Mouse (Mus musculus): Measurements from ENCODE around the gene Npc1l1. TPM values are rescaled to one million over a fixed set of nuclear protein-coding genes. Genes with fewer than 3 reads are reported as not detected.

Npc1l1 gene
- total and polyA plus RNA-seq, 3 experiments = 0.10 TPM; not detected in 2

DNA sequence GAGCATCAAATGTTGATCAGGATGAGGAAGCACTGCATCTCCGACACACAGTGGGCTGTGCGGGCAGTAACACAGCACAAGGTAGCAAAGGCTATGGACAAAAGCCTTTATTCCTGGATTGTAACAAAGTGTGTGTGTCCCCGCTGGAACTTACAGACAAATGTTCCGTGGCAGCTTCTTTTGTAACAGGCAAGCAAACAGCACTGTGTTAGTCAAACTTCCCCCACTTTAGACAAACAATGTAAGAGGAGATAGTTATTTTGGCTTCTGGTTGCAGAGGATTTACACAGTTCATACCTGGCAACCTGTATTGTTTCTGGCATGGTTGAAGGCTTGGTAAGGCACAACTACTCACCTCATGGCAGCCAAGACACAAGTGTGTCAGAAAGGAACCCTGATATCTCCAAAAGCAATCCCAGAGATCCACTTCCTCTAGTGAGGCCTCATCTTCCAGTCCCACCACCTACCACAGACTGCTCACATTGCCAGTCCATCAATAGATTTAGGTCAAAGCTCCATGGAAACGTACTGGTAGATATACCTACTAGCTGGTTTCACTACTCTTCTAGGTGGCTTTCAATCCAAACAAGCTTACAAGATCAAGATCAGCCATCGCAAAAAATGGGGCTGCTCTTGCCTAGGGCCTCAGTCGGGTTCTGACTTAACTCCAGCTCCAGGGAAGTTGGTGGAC, 64.4 kb downstream of the Npc1l1 start:
- Histone ChIP-seq H3K36me3 (ENCODE audit: control insufficient read depth in 1 of 2, insufficient read depth in 2 of 2, low read length in 2 of 2) (peaks cover 0 to 5% of the 10 kb centered on the region in 2 experiments; a peak in 2 of 4 replicates), H3K4me1 (ENCODE audit: control insufficient read depth in 1 of 2, insufficient read depth in 2 of 2, low read length in 2 of 2) (no peaks in the 10 kb centered on the region), H3K27ac (ENCODE audit: control insufficient read depth, low read depth, low read length) (no peak overlapping the region), H3K4me3 (ENCODE audit: control insufficient read depth in 1 of 2, insufficient read depth in 1 of 2, low read depth in 2 of 2, low read length in 2 of 2) (no peak overlapping the region), H3K9ac (ENCODE audit: control insufficient read depth, low read depth, low read length, poor library complexity, severe bottlenecking) (no peak overlapping the region), H3K27me3 (ENCODE audit: control insufficient read depth in 1 of 2, insufficient read depth in 2 of 2, low read length in 2 of 2) (no peaks in the 10 kb centered on the region), H3K79me2 (ENCODE audit: control insufficient read depth, insufficient read depth, low read length, poor library complexity) (peaks cover 25% of the 10 kb centered on the region), H3K9me3 (replicated peaks; ENCODE audit: insufficient read depth, low read length) (no peaks in the 10 kb centered on the region)
- TF ChIP-seq CTCF (IDR thresholded peaks at IDR 0.05 in 2 of 3, conservative IDR thresholded peaks at IDR 0.05 in 1 of 3; ENCODE audit: control insufficient read depth in 1 of 3, insufficient read depth in 1 of 3, low read depth in 2 of 3, low read length in 3 of 3, poor library complexity in 1 of 3, severe bottlenecking in 1 of 3) (no peak), POLR2AphosphoS5 (IDR thresholded peaks at IDR 0.05; ENCODE audit: borderline replicate concordance, low read depth, low read length) (no peak), MAZ (IDR thresholded peaks at IDR 0.05; ENCODE audit: low read depth, low read length) (no peak), SMC3 (IDR thresholded peaks at IDR 0.05; ENCODE audit: low read depth, low read length) (no peak), TAL1 (IDR thresholded peaks at IDR 0.05; ENCODE audit: low read length) (no peak), UBTF (IDR thresholded peaks at IDR 0.05; ENCODE audit: borderline replicate concordance, insufficient read depth, low read depth, low read length) (no peak), E2F4 (IDR thresholded peaks at IDR 0.05; ENCODE audit: borderline replicate concordance, low read depth, low read length) (no peak), ETS1 (IDR thresholded peaks at IDR 0.05; ENCODE audit: low read depth, low read length) (no peak), TCF12 (IDR thresholded peaks at IDR 0.05; ENCODE audit: low read depth, low read length) (no peak), CHD1 (IDR thresholded peaks at IDR 0.05; ENCODE audit: low read depth, low read length) (no peak), ELF1 (IDR thresholded peaks at IDR 0.05; ENCODE audit: low read depth, low read length) (no peak), ZMIZ1 (IDR thresholded peaks at IDR 0.05; ENCODE audit: low read depth, low read length) (no peak), GABPA (IDR thresholded peaks at IDR 0.05; ENCODE audit: low read depth, low read length) (no peak)
- no peak for DNase-seq (ENCODE audit: low read depth, low spot score)

DNA sequence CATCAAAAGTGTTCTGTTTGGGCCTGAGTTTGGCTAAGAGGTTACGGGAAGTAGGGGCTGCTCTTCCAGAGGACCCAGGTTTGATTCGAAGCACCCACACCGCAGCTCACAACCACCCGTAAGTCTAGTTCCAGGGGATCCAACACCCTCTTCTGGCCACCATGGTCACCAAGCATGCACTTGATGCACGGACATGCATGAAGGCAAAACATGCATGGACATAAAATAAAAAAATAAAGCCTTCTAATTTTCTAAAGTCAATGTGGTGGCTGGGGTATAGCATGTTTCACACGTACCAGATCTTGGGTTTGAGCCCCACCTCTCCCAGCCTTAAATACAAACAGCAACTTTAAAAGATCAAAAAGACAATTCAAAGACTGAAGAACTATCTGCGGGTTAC, 65.2 kb downstream of the Npc1l1 start:
- Histone ChIP-seq H3K4me1 (ENCODE audit: control insufficient read depth in 1 of 2, insufficient read depth in 2 of 2, low read length in 2 of 2) (no peaks in the 10 kb centered on the region), H3K27ac (ENCODE audit: control insufficient read depth, low read depth, low read length) (no peak overlapping the region), H3K9ac (ENCODE audit: control insufficient read depth, low read depth, low read length, poor library complexity, severe bottlenecking) (no peak overlapping the region), H3K27me3 (ENCODE audit: control insufficient read depth in 1 of 2, insufficient read depth in 2 of 2, low read length in 2 of 2) (no peaks in the 10 kb centered on the region), H3K4me3 (ENCODE audit: control insufficient read depth in 1 of 2, insufficient read depth in 1 of 2, low read depth in 2 of 2, low read length in 2 of 2) (no peak overlapping the region), H3K9me3 (replicated peaks; ENCODE audit: insufficient read depth, low read length) (no peaks in the 10 kb centered on the region), H3K79me2 (ENCODE audit: control insufficient read depth, insufficient read depth, low read length, poor library complexity) (peaks cover 24% of the 10 kb centered on the region), H3K36me3 (ENCODE audit: control insufficient read depth in 1 of 2, insufficient read depth in 2 of 2, low read length in 2 of 2) (peaks cover 0 to 5% of the 10 kb centered on the region in 2 experiments; a peak in 2 of 4 replicates)
- no peak for TF ChIP-seq UBTF (IDR thresholded peaks at IDR 0.05; ENCODE audit: borderline replicate concordance, insufficient read depth, low read depth, low read length)
- TF ChIP-seq MYC (IDR thresholded peaks at IDR 0.05; ENCODE audit: low read depth, low read length) = no peak
- TF ChIP-seq MAZ (IDR thresholded peaks at IDR 0.05; ENCODE audit: low read depth, low read length) = no peak
- no peak for TF ChIP-seq POLR2AphosphoS5 (IDR thresholded peaks at IDR 0.05; ENCODE audit: borderline replicate concordance, low read depth, low read length)
- no peak for TF ChIP-seq ETS1 (IDR thresholded peaks at IDR 0.05; ENCODE audit: low read depth, low read length)
- DNase-seq (ENCODE audit: low read depth, low spot score) = no peak
